In the genomic region with DNA sequence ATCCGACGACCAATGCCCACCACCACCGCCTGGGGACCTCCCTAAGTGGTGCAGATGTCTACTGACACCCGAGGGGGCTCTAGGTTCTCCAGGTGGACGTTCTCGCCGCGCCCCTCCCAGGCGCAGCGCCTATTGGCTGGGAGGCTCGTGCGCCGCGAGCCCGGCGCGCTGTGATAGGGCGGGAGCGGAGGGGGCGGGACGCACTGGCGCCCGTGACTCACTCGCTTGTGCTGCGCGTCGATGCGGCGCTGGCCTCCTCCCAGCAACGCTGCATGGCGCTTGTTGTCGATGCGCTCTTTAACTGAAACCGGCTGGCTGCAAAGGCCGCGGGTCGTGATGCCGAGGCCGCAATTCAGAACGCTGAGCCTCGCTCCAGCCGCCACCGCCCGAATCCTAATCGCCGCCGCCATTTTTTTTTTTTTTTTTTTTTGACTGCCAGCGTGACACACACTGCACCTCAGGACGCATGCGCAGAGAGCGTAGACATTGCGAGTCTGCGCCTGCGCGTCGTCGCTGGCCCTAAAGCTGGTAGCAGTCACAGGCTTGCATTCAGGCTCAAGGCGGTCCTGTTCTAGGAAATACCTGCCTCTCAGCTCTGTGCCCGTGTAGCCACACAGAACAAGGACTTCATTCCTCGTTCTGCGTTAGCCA, we compare ENCODE assay signal across 7 mouse cellular contexts. TPM values are rescaled to one million over a fixed set of nuclear protein-coding genes. Genes with fewer than 3 reads are reported as not detected.
DNase-seq lines count a peak whose midpoint lies in the region; ATAC-seq and TF ChIP-seq lines count a peak whose summit lies in the region.

A gene (minus strand): TSS at position 451 of the 651 bp plus-strand sequence.

- H3K27ac ChIP-seq in embryonic facial prominence, embryonic 12.5 days = peak within 1 kb of the TSS; percentile 96
- peak within 1 kb of the TSS; percentile 99 for H3K27ac ChIP-seq in kidney, adult 2 months (ENCODE audit: insufficient read depth, low read depth, low read length)
- H3K27ac ChIP-seq in limb, embryonic 12.5 days = peak within 1 kb of the TSS; percentile 98
- peak within 1 kb of the TSS; percentile 99 for H3K27ac ChIP-seq in midbrain, embryonic 15.5 days
- H3K27ac ChIP-seq in spleen, adult 2 months (ENCODE audit: insufficient read depth, low read length) = peak within 1 kb of the TSS; percentile 92

- DNase-seq in adrenal gland, postnatal 25 days = peak; percentile 96
- DNase-seq in heart, adult 18-20 months = peak; percentile 96 to 97
- peak; percentile 99 for DNase-seq in kidney, adult 2 months
- DNase-seq in spleen, adult 2 months (ENCODE audit: low read depth in 1 of 2, low spot score in 2 of 2) = peak; percentile 93 to 95

- H3K4me2 ChIP-seq in embryonic facial prominence, embryonic 12.5 days (replicated peaks) = peak within 1 kb of the TSS; percentile 58
- H3K4me2 ChIP-seq in limb, embryonic 12.5 days = peak within 1 kb of the TSS; percentile 60
- peak within 1 kb of the TSS; percentile 64 for H3K4me2 ChIP-seq in midbrain, embryonic 15.5 days

- TF ChIP-seq CTCF in kidney, adult 2 months (conservative IDR thresholded peaks at IDR 0.05; ENCODE audit: insufficient read depth, insufficient read length, low read depth, low read length) = 0 out of 2 replicates have a peak, but pooled peaks have one; percentile 8
- no peak for TF ChIP-seq CTCF in spleen, adult 2 months (IDR thresholded peaks at IDR 0.05; ENCODE audit: extremely low read depth, insufficient read depth, insufficient read length, insufficient replicate concordance)

- peak; percentile 99 for ATAC-seq in embryonic facial prominence, embryonic 12.5 days (ENCODE audit: insufficient number of reproducible peaks, insufficient read depth, low FRiP score, low TSS enrichment)
- ATAC-seq in limb, embryonic 12.5 days (ENCODE audit: insufficient number of reproducible peaks, insufficient read depth, low FRiP score, low TSS enrichment, low read depth) = peak; percentile 97
- peak; percentile 100 for ATAC-seq in midbrain, embryonic 15.5 days (replicated peaks)

- TF ChIP-seq POLR2A in kidney, adult 2 months (IDR thresholded peaks at IDR 0.05; ENCODE audit: low read depth, low read length) = peak; percentile 96
- TF ChIP-seq POLR2A in spleen, adult 2 months (IDR thresholded peaks at IDR 0.05; ENCODE audit: low read depth, low read length) = peak; percentile 89

- WGBS in embryonic facial prominence, embryonic 12.5 days = under 1% methylated on average over 61 of the region's 61 CpGs
- under 1% methylated on average over 61 of the region's 61 CpGs for WGBS in kidney, adult 2 months
- WGBS in limb, embryonic 12.5 days = under 1% methylated on average over 61 of the region's 61 CpGs
- WGBS in midbrain, embryonic 15.5 days = under 1% methylated on average over 60 of the region's 61 CpGs
- under 1% methylated on average over 61 of the region's 61 CpGs for WGBS in spleen, adult 2 months

- peak within 1 kb of the TSS; percentile 55 for H3K4me3 ChIP-seq in embryonic facial prominence, embryonic 12.5 days
- peak within 1 kb of the TSS; percentile 94 for H3K4me3 ChIP-seq in kidney, adult 2 months (ENCODE audit: insufficient read depth, low read depth, low read length)
- H3K4me3 ChIP-seq in limb, embryonic 12.5 days (replicated peaks) = peak within 1 kb of the TSS; percentile 54
- peak within 1 kb of the TSS; percentile 65 for H3K4me3 ChIP-seq in midbrain, embryonic 15.5 days
- peak within 1 kb of the TSS; percentile 78 for H3K4me3 ChIP-seq in spleen, adult 2 months (ENCODE audit: extremely low read depth, insufficient read depth, insufficient read length)

- peak within 1 kb of the TSS; percentile 60 for H3K9ac ChIP-seq in embryonic facial prominence, embryonic 12.5 days
- peak within 1 kb of the TSS; percentile 55 for H3K9ac ChIP-seq in limb, embryonic 12.5 days (replicated peaks)
- H3K9ac ChIP-seq in midbrain, embryonic 15.5 days = peak within 1 kb of the TSS; percentile 66

- H3K4me1 ChIP-seq in embryonic facial prominence, embryonic 12.5 days = peaks cover 6% of the 10 kb centered on the region
- H3K4me1 ChIP-seq in kidney, adult 2 months (ENCODE audit: control insufficient read depth, insufficient read depth, low read length) = peaks cover 18% of the 10 kb centered on the region; the same call in 1 of the 2 replicates
- peaks cover 11% of the 10 kb centered on the region for H3K4me1 ChIP-seq in limb, embryonic 12.5 days (replicated peaks)
- peaks cover 13% of the 10 kb centered on the region for H3K4me1 ChIP-seq in midbrain, embryonic 15.5 days
- no peaks in the 10 kb centered on the region; the same call in 1 of the 2 replicates for H3K4me1 ChIP-seq in spleen, adult 2 months (ENCODE audit: control insufficient read depth, insufficient read depth, insufficient read length)

- H3K36me3 ChIP-seq in embryonic facial prominence, embryonic 12.5 days = no peaks in the 10 kb centered on the region
- H3K36me3 ChIP-seq in kidney, adult 2 months (ENCODE audit: control insufficient read depth, insufficient read depth, low read length) = no peaks in the 10 kb centered on the region
- H3K36me3 ChIP-seq in limb, embryonic 12.5 days = peaks cover 7% of the 10 kb centered on the region; the same call in 1 of the 2 replicates
- no peaks in the 10 kb centered on the region for H3K36me3 ChIP-seq in midbrain, embryonic 15.5 days (replicated peaks)
- H3K36me3 ChIP-seq in spleen, adult 2 months (ENCODE audit: control insufficient read depth, insufficient read depth, low read length) = no peaks in the 10 kb centered on the region

- H3K27me3 ChIP-seq in embryonic facial prominence, embryonic 12.5 days = no peaks in the 10 kb centered on the region
- no peaks in the 10 kb centered on the region for H3K27me3 ChIP-seq in kidney, adult 2 months (replicated peaks; ENCODE audit: control insufficient read depth, insufficient read depth, low read length)
- no peaks in the 10 kb centered on the region for H3K27me3 ChIP-seq in limb, embryonic 12.5 days
- H3K27me3 ChIP-seq in midbrain, embryonic 15.5 days (replicated peaks) = no peaks in the 10 kb centered on the region
- H3K27me3 ChIP-seq in spleen, adult 2 months (ENCODE audit: control insufficient read depth, insufficient read depth, low read length) = no peaks in the 10 kb centered on the region

- no peaks in the 10 kb centered on the region for H3K9me3 ChIP-seq in embryonic facial prominence, embryonic 12.5 days
- no peaks in the 10 kb centered on the region for H3K9me3 ChIP-seq in limb, embryonic 12.5 days
- no peaks in the 10 kb centered on the region for H3K9me3 ChIP-seq in midbrain, embryonic 15.5 days

RNA-seq across cellular contexts. Expression of the gene that starts here (rescaled TPM):
- 144 and 153 TPM in 2 replicates for total RNA-seq in adrenal gland, postnatal 25 days (2021)
- 20.2 and 21.0 TPM in 2 replicates for polyA plus RNA-seq in embryonic facial prominence, embryonic 12.5 days (2016; fragmentation: Nextera tagmentation; extraction: Ambion mirVana)
- total RNA-seq in heart, adult 18-20 months (2021) = 100 to 1,000 TPM; 107 TPM
- polyA plus RNA-seq in kidney, adult 2 months (2012; rRNA removed) = 341 and 354 TPM in 2 replicates
- 21.4 and 21.9 TPM in 2 replicates for polyA plus RNA-seq in limb, embryonic 12.5 days (2016; fragmentation: Nextera tagmentation; extraction: Ambion mirVana)
- polyA plus RNA-seq in midbrain, embryonic 15.5 days (2015; fragmentation: Nextera tagmentation; extraction: Ambion mirVana) = 27.5 and 27.6 TPM in 2 replicates
- 20.9 and 22.0 TPM in 2 replicates for polyA plus RNA-seq in spleen, adult 2 months (2012; rRNA removed)

Comparison
In these comparisons a context has a peak if more than half of its experiments do, and no peak if none do; other contexts are left out.
1. Peak in every context shown above with its lines: DNase-seq, ATAC-seq, H3K4me3 ChIP-seq and H3K27ac ChIP-seq.
2. RNA of the gene that starts here (polyA plus RNA-seq): 341 to 354 TPM in kidney, adult 2 months; 27.5 to 27.6 TPM in midbrain, embryonic 15.5 days, 21.4 to 21.9 TPM in limb, embryonic 12.5 days, 20.2 to 21.0 TPM in embryonic facial prominence, embryonic 12.5 days and 20.9 to 22.0 TPM in spleen, adult 2 months; every median in the first group is over 10 times any median in the second.